Mouse (Mus musculus): ENCODE data around the gene Ier5. TPM values are rescaled to one million over a fixed set of nuclear protein-coding genes. Genes with fewer than 3 reads are reported as not detected.

Ier5 gene
- total RNA-seq (2021), result 10 to 100 TPM; 26.1 to 26.6 TPM

DNA sequence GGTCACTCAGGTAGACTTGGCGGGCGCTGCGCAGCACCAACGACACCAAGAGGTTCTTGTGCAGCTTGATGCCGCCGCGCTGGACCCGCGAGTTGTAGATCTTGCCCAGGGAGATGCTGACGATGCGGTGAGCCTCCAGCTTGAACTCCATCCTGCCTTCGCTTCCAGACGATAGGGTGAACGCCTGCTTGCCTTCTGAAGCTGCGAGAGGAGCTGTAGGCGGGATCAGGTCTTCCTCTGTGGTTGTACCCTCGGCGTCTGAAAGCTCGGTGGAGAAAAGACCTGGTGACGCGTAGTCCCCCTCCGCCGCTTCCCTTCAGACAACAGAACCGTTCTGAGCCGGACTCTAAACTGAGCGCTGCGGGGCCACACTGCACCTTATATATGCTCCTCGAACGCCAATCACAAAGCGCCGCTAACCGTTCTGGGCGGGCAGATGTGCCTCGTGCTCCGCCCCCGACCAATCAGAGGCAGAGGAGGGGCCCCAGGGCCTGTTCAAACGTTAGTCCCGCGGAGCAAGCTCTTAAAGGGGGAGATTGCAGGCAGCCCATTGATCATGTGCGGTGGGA is at the start of gene Ier5:
Gene Ier5 (minus strand): TSS at position 357 of the 569 bp plus-strand sequence.
- peak; percentile 98 for DNase-seq

DNA sequence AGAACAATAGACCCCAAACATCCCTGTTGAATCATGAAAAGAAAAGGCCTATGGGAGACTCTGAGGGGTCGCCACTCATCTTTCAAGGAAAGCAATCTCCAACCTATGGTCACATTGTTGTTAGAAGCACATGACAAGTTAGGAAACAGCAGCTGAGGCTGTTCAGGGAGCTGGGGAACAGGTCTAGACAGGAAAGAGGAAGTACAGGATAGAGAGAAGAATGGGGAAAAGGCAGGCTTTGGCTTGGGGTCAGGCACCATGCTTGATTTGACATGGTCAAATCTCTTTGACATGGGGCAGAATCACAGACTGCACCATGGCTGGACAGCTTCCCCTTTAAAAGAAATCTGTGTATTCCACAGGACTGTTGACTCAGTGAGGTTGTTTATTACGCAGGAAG is 47.8 kb upstream of the Ier5 start:
- DNase-seq, result no peak

GRCm38 (mm10) chr1:155146572-155146980 is 47.1 kb upstream of the Ier5 start, which contains the start of gene Mr1:
Mr1 (minus strand) TSS chr1:155146814.
- DNase-seq, result peak; percentile 28

DNA sequence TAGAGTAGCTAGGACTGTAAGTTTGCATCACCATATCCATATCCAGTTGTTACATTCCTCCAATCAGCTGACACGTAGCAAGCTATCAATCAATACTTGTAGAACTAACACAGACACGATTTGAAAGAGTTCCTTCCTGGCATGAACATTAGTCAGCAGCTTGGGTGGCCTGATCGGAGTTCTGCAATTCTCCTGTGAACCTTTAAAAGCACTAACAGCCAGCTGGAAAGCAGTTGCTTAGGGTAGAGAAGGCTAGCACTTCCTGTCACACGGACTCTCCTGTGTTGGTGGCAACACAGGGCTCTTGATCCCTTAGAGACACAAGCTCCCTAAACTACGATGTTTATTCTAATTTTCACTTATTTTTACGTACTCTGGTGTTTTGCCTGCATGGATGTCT is 46.2 kb upstream of the Ier5 start:
- peak; percentile 17 for DNase-seq

DNA sequence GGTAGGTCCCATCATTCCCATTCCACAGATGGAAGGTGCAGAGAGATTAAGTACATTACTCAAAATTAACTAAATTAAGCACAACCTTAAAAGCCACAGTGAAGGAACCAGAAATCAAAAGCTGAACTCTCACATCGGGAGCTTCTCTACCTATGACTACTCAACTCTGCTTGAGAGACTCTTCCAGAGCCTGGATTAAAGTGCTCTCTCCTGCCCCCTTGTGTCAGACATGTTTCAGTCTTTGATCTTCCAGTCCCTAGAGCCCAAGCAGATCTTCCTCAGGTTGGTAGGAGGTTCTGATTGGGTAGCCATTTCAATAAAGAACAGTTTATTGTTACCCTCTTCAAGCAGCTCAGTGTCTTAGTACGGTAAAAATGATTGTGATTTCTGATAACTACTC is 40.6 kb upstream of the Ier5 start:
- peak; percentile 75 for DNase-seq

DNA sequence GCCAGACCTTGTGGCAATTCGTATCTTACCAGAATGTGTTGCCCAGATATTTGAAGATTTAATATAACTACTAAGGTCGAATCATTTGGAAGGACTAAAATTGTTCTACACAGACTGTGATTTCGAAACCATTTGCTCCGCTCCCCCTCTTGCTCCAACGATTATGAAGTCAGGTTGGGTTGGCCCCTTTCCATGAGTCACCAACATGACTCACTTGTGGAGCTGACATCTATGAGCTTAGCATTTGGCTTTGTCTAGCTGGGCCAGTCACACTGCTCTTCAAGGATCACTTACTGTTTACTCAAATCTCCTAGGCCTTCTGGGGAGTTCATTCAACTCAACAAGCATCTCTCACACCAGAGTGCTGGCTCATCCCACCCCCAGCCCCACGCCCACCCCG is 39.4 kb upstream of the Ier5 start:
- peak; percentile 57 for DNase-seq

GRCm38 (mm10) chr1:155134866-155135265 is 35.4 kb upstream of the Ier5 start:
- no peak for DNase-seq

DNA sequence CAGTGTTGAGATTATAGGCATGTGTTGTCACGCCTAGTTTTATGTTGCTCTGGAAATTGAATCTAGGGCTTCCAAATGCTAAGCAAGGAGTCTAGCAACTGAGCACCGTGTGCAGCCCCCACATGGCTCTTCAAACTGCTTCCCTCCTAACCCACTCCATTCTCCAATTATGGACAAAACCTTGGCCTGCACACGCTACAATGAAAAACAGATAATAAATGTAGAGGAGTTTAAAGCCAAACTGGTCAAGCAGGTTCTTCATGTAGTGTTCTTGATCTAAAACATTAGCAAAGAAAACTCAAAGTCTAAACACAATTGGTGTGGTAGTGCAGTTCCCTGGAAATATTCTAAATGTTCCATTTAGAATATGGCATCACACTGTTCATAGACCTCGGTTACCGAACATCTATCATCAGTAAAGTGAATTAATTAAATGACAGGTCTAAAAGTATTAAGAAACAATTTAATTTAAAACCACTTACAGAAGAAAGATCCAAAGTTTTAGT is 28.0 kb upstream of the Ier5 start:
- DNase-seq, result no peak

DNA sequence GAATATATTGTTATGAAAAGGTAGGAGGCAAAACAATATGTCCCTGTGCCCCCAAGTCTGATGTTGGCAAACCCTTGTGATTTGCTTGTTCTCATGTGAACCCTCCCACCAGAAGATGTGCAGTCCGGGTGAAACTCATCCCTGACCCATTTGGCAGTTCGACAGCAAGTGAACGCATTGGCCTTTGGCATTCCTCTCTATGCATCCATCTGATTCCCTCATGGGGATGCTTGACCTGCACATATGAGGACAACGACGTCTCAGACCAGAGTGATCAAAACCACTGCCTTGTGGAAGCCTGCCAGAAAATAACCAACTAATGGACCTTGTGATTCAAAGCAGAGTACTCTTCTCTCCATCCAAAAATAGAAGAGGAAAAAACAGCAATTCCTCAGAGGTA is 27.3 kb upstream of the Ier5 start:
- DNase-seq, result no peak

GRCm38 (mm10) chr1:155124397-155124796 is 25.0 kb upstream of the Ier5 start:
- DNase-seq, result no peak

DNA sequence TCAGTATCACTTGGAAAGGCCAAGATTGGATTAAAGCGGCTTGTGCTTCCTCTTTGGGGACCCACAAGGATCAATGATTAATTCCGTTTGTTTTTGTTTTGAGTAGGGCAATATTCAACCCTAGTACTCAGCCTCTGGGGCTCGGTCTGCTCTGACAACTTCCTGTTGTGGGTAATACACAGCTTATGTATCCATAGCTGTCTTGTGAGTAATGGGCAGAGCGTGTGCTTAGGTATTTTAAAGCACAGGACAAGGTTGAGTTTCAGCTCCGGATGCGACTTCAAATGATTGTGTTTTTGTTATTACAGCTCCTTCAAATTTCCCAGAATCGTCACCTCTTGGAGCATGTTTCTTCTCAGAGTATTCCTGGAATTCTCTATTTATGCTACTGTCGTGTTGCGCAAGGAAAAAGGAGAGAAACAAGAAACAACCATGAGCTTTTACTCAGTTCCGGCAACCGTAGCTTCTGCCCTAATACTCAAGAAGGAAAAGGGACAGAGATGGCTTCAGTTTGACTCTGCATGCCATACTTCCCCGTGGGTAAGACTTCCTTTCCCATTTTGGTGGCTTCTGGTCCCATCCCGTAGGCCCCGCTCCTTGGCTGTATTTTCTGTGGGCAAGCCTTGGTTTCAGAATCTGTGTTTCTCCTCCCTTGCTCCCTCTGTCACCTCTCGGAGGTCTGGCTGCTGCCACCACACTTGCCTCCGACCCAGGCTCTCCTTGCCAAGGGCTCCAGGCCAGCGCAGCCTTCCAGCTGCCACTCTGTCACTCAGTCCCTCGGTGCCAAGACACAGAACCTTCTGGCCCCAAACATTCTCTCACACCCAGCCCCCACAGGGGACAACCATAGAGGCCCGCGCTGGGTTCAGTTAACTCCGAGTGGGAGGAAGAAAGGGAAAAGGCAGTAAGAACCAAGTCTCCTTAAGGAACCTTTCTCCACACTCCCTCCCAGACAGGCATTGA is 22.8 kb upstream of the Ier5 start:
- peak; percentile 84 for DNase-seq

- no peak for DNase-seq
Measured at GRCm38 (mm10) chr1:155119719-155120118, 20.3 kb upstream of the Ier5 start.

DNA sequence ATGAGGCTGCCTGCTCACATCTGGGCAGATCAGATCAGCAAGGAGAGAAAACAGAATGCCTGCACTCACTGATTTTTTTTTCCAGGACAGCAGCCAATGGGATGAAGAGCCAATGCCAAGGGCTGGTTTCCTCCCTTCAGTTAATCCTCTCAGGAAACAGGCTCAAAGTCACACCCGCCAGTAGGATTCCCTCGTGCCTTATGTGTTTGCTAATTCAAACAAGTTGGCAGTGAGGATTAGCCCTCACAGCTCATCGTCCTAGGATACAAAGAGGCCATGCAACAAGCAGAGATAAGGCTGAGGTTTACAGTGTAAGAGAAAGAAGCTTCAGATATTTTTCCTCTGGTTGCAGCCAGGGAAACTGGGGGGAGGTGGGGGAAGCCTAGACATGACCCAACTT is 14.5 kb upstream of the Ier5 start:
- no peak for DNase-seq

GRCm38 (mm10) chr1:155112875-155113274 is 13.4 kb upstream of the Ier5 start:
- no peak for DNase-seq

DNA sequence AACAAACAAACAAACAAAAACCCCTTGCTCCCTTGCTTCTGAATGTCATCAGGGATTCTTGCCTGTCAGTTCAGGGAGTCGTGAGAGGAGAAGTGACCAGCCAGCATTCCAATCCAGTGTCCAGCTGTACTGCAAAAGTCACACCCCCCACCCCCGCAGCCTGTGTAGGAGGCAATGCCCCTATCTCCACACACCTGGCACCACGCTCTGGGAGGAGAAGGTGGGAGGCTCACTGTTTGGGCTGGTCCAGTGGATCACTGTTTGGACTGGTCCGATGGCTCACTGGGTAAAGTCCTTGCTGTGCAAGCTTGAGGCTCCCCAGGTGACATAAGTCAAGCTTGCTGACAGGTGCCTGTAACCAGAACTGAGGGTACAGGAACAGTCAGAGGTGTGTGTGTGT is 12.7 kb upstream of the Ier5 start:
- no peak for DNase-seq

DNA sequence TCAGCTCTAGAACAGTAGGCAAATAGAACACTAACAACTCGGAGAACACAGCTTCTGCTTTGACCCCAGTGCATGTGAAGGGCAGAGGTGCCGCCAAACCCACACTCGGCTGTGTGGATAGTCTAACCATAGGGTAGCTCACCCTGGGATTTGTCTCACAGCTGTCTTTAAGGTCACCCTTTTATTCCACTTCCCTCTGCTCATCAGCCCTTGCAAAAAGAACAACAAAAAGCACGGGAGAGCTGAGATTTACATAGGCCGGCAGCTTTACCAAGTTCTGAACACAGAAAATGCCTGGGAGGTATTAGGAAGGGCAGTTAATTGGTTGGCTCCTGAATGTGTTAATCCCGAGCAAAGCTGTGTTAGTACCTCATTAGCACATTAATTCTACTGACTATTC is 12.1 kb upstream of the Ier5 start:
- no peak for DNase-seq

GRCm38 (mm10) chr1:155109387-155110350 is 10.2 kb upstream of the Ier5 start:
- peak; percentile 47 for DNase-seq

DNA sequence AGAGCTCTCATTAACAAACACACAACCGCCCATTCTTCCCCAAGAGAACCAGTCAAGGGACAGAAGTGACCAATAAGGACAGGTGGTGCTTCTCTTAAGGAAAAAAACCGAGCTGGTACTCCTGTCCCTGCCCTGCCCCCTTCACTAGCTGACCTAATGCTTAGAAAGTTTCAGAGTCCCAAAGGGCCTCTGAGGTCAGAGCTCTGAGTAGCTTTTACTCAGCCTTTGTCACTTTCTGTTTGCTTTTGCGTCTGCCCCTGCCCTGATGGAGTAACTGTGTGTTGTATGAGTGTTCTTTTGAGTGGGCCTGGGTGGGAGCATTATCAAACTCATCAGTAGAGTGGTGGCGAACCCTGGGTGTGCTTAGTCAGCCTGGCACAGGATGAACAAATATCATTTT is 9.0 kb upstream of the Ier5 start:
- no peak for DNase-seq

GRCm38 (mm10) chr1:155107843-155108242 is 8.4 kb upstream of the Ier5 start:
- no peak for DNase-seq

DNA sequence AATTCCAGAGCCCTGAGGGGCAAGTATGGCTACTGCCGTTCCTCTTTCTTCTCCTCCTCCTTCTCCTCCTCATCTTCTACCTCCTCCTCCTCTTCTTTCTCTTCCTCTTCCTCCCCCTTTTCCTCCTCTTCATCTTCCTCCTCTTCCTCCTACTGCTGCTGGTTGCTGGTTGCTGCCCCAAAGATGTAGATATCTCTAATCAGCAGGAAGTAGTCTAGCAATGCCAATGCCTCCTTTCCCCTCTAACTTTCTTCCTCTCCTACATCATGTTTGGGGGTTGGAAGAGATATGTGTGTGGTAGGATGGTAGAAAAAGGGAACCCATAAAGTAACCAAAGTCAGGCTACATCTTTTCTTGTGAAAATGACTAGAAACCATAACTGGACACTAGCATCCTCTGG is 6.9 kb upstream of the Ier5 start:
- DNase-seq, result no peak

GRCm38 (mm10) chr1:155103991-155104390 is 4.6 kb upstream of the Ier5 start:
- no peak for DNase-seq

- no peak for DNase-seq
Measured at GRCm38 (mm10) chr1:155102631-155103030, 3.2 kb upstream of the Ier5 start.

All from heart, postnatal 4 days (tissue).